Mouse (Mus musculus): ENCODE data around the gene Nol4l. TPM values are rescaled to one million over a fixed set of nuclear protein-coding genes. Genes with fewer than 3 reads are reported as not detected.

The Nol4l gene
- total and polyA plus RNA-seq, 3 experiments: 3.5 to 4.4 (median 3.9) TPM

- Histone ChIP-seq H3K4me1 (ENCODE audit: control insufficient read depth, insufficient read depth, low read length) (no peaks in the 10 kb centered on the region), H3K27ac (no peak overlapping the region), H3K79me2 (replicated peaks; ENCODE audit: control insufficient read depth, insufficient read depth, low read length) (no peaks in the 10 kb centered on the region), H3K36me3 (ENCODE audit: control insufficient read depth, insufficient read depth, low read length) (no peaks in the 10 kb centered on the region), H3K4me3 (no peak overlapping the region), H3K9ac (ENCODE audit: low read depth, low read length) (no peak overlapping the region), H3K27me3 (ENCODE audit: control insufficient read depth, insufficient read depth, low read length) (no peaks in the 10 kb centered on the region)
- no peak for DNase-seq
- WGBS: 66% methylated on average over 4 of the region's 4 CpGs
- intact Hi-C loops (cut with DNase I): no loop called here
- no peak for TF ChIP-seq CTCF (IDR thresholded peaks at IDR 0.05)
- TF ChIP-seq POLR2A (IDR thresholded peaks at IDR 0.05; ENCODE audit: insufficient read depth, low read depth, low read length): no peak
- no peak for TF ChIP-seq EP300 (IDR thresholded peaks at IDR 0.05; ENCODE audit: insufficient read depth, low read depth, low read length)
Measured at GRCm38 (mm10) chr2:153568013-153568412, 38.2 kb upstream of the Nol4l start.

GRCm38 (mm10) chr2:153564343-153564742 is 34.6 kb upstream of the Nol4l start:
- H3K27me3 ChIP-seq (ENCODE audit: control insufficient read depth, insufficient read depth, low read length): no peaks in the 10 kb centered on the region
- intact Hi-C loops (cut with DNase I): no loop called here
- WGBS: 90% methylated on average over 3 of the region's 3 CpGs
- no peaks in the 10 kb centered on the region for H3K79me2 ChIP-seq (replicated peaks; ENCODE audit: control insufficient read depth, insufficient read depth, low read length)
- peaks cover 8% of the 10 kb centered on the region for H3K4me1 ChIP-seq (ENCODE audit: control insufficient read depth, insufficient read depth, low read length)
- H3K27ac ChIP-seq: no peak overlapping the region
- H3K36me3 ChIP-seq (ENCODE audit: control insufficient read depth, insufficient read depth, low read length): no peaks in the 10 kb centered on the region
- TF ChIP-seq POLR2A (IDR thresholded peaks at IDR 0.05; ENCODE audit: insufficient read depth, low read depth, low read length): no peak
- peak; percentile 64 for TF ChIP-seq CTCF (IDR thresholded peaks at IDR 0.05)
- no peak for TF ChIP-seq EP300 (IDR thresholded peaks at IDR 0.05; ENCODE audit: insufficient read depth, low read depth, low read length)
- H3K9ac ChIP-seq (ENCODE audit: low read depth, low read length): no peak overlapping the region
- H3K4me3 ChIP-seq: no peak overlapping the region
- no peak for DNase-seq

- WGBS: 18% methylated on average over 5 of the region's 5 CpGs
Measured at GRCm38 (mm10) chr2:153561564-153561963, 31.8 kb upstream of the Nol4l start.

GRCm38 (mm10) chr2:153560664-153561541 is 31.1 kb upstream of the Nol4l start:
- intact Hi-C loops (cut with DNase I): no loop called here
- no peaks in the 10 kb centered on the region for H3K79me2 ChIP-seq (replicated peaks; ENCODE audit: control insufficient read depth, insufficient read depth, low read length)
- 6% methylated on average over 21 of the region's 21 CpGs for WGBS
- H3K27ac ChIP-seq: peak overlapping the region; percentile 31; the same call in 1 of the 2 replicates
- no peaks in the 10 kb centered on the region for H3K27me3 ChIP-seq (ENCODE audit: control insufficient read depth, insufficient read depth, low read length)
- peak; percentile 46 to 62 for DNase-seq
- no peaks in the 10 kb centered on the region for H3K36me3 ChIP-seq (ENCODE audit: control insufficient read depth, insufficient read depth, low read length)
- peak overlapping the region; percentile 48; the same call in 1 of the 2 replicates for H3K9ac ChIP-seq (ENCODE audit: low read depth, low read length)
- TF ChIP-seq EP300 (IDR thresholded peaks at IDR 0.05; ENCODE audit: insufficient read depth, low read depth, low read length) (no peak), CTCF (IDR thresholded peaks at IDR 0.05) (no peak), POLR2A (IDR thresholded peaks at IDR 0.05; ENCODE audit: insufficient read depth, low read depth, low read length) (no peak)
- H3K4me3 ChIP-seq: no peak overlapping the region; the same call in 1 of the 2 replicates
- H3K4me1 ChIP-seq (ENCODE audit: control insufficient read depth, insufficient read depth, low read length): peaks cover 8% of the 10 kb centered on the region

More at GRCm38 (mm10) chr2:153561564-153561963, 31.8 kb upstream of the Nol4l start:
- Histone ChIP-seq H3K79me2 (replicated peaks; ENCODE audit: control insufficient read depth, insufficient read depth, low read length) (no peaks in the 10 kb centered on the region), H3K9ac (ENCODE audit: low read depth, low read length) (no peak overlapping the region), H3K27me3 (ENCODE audit: control insufficient read depth, insufficient read depth, low read length) (no peaks in the 10 kb centered on the region), H3K27ac (no peak overlapping the region; the same call in 1 of the 2 replicates), H3K4me1 (ENCODE audit: control insufficient read depth, insufficient read depth, low read length) (peaks cover 8% of the 10 kb centered on the region), H3K4me3 (no peak overlapping the region), H3K36me3 (ENCODE audit: control insufficient read depth, insufficient read depth, low read length) (no peaks in the 10 kb centered on the region)
- DNase-seq: no peak
- TF ChIP-seq POLR2A (IDR thresholded peaks at IDR 0.05; ENCODE audit: insufficient read depth, low read depth, low read length) (no peak), CTCF (IDR thresholded peaks at IDR 0.05) (no peak)
- intact Hi-C loops (cut with DNase I): no loop called here

GRCm38 (mm10) chr2:153559613-153560152 is 29.9 kb upstream of the Nol4l start:
- H3K79me2 ChIP-seq (replicated peaks; ENCODE audit: control insufficient read depth, insufficient read depth, low read length): no peaks in the 10 kb centered on the region
- intact Hi-C loops (cut with DNase I): no loop called here
- no peak overlapping the region for H3K4me3 ChIP-seq
- no peak overlapping the region for H3K27ac ChIP-seq
- H3K4me1 ChIP-seq (ENCODE audit: control insufficient read depth, insufficient read depth, low read length): peaks cover 8% of the 10 kb centered on the region
- no peak for DNase-seq
- TF ChIP-seq POLR2A (IDR thresholded peaks at IDR 0.05; ENCODE audit: insufficient read depth, low read depth, low read length) (no peak), CTCF (IDR thresholded peaks at IDR 0.05) (no peak), EP300 (IDR thresholded peaks at IDR 0.05; ENCODE audit: insufficient read depth, low read depth, low read length) (no peak)
- H3K27me3 ChIP-seq (ENCODE audit: control insufficient read depth, insufficient read depth, low read length): no peaks in the 10 kb centered on the region
- H3K9ac ChIP-seq (ENCODE audit: low read depth, low read length): no peak overlapping the region
- 71% methylated on average over 8 of the region's 8 CpGs for WGBS
- no peaks in the 10 kb centered on the region for H3K36me3 ChIP-seq (ENCODE audit: control insufficient read depth, insufficient read depth, low read length)

GRCm38 (mm10) chr2:153558464-153558863 is 28.7 kb upstream of the Nol4l start:
- Histone ChIP-seq H3K9ac (ENCODE audit: low read depth, low read length) (no peak overlapping the region), H3K27ac (no peak overlapping the region), H3K79me2 (replicated peaks; ENCODE audit: control insufficient read depth, insufficient read depth, low read length) (no peaks in the 10 kb centered on the region), H3K27me3 (ENCODE audit: control insufficient read depth, insufficient read depth, low read length) (no peaks in the 10 kb centered on the region), H3K36me3 (ENCODE audit: control insufficient read depth, insufficient read depth, low read length) (no peaks in the 10 kb centered on the region), H3K4me3 (no peak overlapping the region), H3K4me1 (ENCODE audit: control insufficient read depth, insufficient read depth, low read length) (peaks cover 8% of the 10 kb centered on the region)
- intact Hi-C loops (cut with DNase I): no loop called here
- DNase-seq: no peak
- TF ChIP-seq CTCF (IDR thresholded peaks at IDR 0.05) (no peak), POLR2A (IDR thresholded peaks at IDR 0.05; ENCODE audit: insufficient read depth, low read depth, low read length) (no peak), EP300 (IDR thresholded peaks at IDR 0.05; ENCODE audit: insufficient read depth, low read depth, low read length) (no peak)
- 52% methylated on average over 6 of the region's 6 CpGs for WGBS
